Mouse (Mus musculus) ES-CJ7 (cell line): ENCODE results near the gene Gm10190.
"Not testable (repeated sequence)": the region's sequence is repeated elsewhere in the genome, so short reads cannot be mapped to it uniquely, and the experiment has no call there.

Experiments used
- DNase-seq: peaks from one replicate; pipeline ENCODE4 v3.0.0; 2011; ENCODE audit warnings: low read depth, low spot score

The Gm10190 gene

GRCm38 (mm10) chr17:80372989-80373725 lies at the start of gene Gm10190:
Gene Gm10190 (minus strand): TSS chr17:80373541.
- DNase-seq = peak; percentile 88

- no peak for DNase-seq
Measured at GRCm38 (mm10) chr17:80420998-80421397, 47.7 kb upstream of the Gm10190 start.

GRCm38 (mm10) chr17:80418572-80419210 lies 45.4 kb upstream of the Gm10190 start:
- no peak for DNase-seq

- peak; percentile 37 for DNase-seq
Measured at GRCm38 (mm10) chr17:80411182-80411581, 37.8 kb upstream of the Gm10190 start.

- no peak for DNase-seq
Measured at GRCm38 (mm10) chr17:80398243-80398642, 24.9 kb upstream of the Gm10190 start.

- peak; percentile 65 for DNase-seq
Measured at GRCm38 (mm10) chr17:80391423-80392403, 18.4 kb upstream of the Gm10190 start.

GRCm38 (mm10) chr17:80390024-80390423 lies 16.7 kb upstream of the Gm10190 start:
- DNase-seq = no peak

- DNase-seq = no peak
Measured at GRCm38 (mm10) chr17:80385671-80386070, 12.3 kb upstream of the Gm10190 start.

GRCm38 (mm10) chr17:80378386-80378785 lies 5.0 kb upstream of the Gm10190 start:
- DNase-seq = not testable (repeated sequence)

GRCm38 (mm10) chr17:80373726-80374096 lies 370 bp upstream of the Gm10190 start:
- DNase-seq = peak; percentile 51

GRCm38 (mm10) chr17:80368606-80369005 lies 4.7 kb downstream of the Gm10190 start:
- no peak for DNase-seq

- DNase-seq = no peak
Measured at GRCm38 (mm10) chr17:80367276-80367675, 6.1 kb downstream of the Gm10190 start.

- DNase-seq = no peak
Measured at GRCm38 (mm10) chr17:80360245-80360644, 13.1 kb downstream of the Gm10190 start.

GRCm38 (mm10) chr17:80347234-80347633 lies 26.1 kb downstream of the Gm10190 start:
- no peak for DNase-seq

- no peak for DNase-seq
Measured at GRCm38 (mm10) chr17:80346591-80347125, 26.7 kb downstream of the Gm10190 start.

- DNase-seq = peak; percentile 63
Measured at GRCm38 (mm10) chr17:80345277-80345676, 28.1 kb downstream of the Gm10190 start.

- DNase-seq = peak; percentile 21
Measured at GRCm38 (mm10) chr17:80332386-80332785, 41.0 kb downstream of the Gm10190 start.

GRCm38 (mm10) chr17:80326431-80326830 lies 46.9 kb downstream of the Gm10190 start:
- no peak for DNase-seq

- DNase-seq = no peak
Measured at GRCm38 (mm10) chr17:80325456-80325855, 47.9 kb downstream of the Gm10190 start.

- DNase-seq = no peak
Measured at GRCm38 (mm10) chr17:80324521-80324920, 48.8 kb downstream of the Gm10190 start.

- DNase-seq = no peak
Measured at GRCm38 (mm10) chr17:80323658-80324057, 49.7 kb downstream of the Gm10190 start.
